Mouse (Mus musculus): ENCODE measurements at regions not wholly inside any gene's neighbourhood (a gene's known extent, or its start where the extent isn't known, plus 50 kb on each side); places are given as distances from the start of the nearest gene placed in this dataset.

- no peak for ATAC-seq (ENCODE audit: low TSS enrichment)
Measured at GRCm38 (mm10) chr1:89288921-89289320, 165.7 kb upstream of the Agap1 start.

- no peak for ATAC-seq (ENCODE audit: low TSS enrichment)
Measured at GRCm38 (mm10) chr1:89296691-89297090, 157.9 kb upstream of the Agap1 start.

GRCm38 (mm10) chr1:89297766-89298165 lies 156.8 kb upstream of the Agap1 start:
- no peak for ATAC-seq (ENCODE audit: low TSS enrichment)

- no peak for ATAC-seq (ENCODE audit: low TSS enrichment)
Measured at GRCm38 (mm10) chr1:89301151-89301550, 153.5 kb upstream of the Agap1 start.

GRCm38 (mm10) chr1:89302368-89302951 lies 152.1 kb upstream of the Agap1 start:
- peak; percentile 94 for ATAC-seq (ENCODE audit: low TSS enrichment)

GRCm38 (mm10) chr1:89305171-89305570 lies 149.4 kb upstream of the Agap1 start:
- ATAC-seq (ENCODE audit: low TSS enrichment), result no peak

- ATAC-seq (ENCODE audit: low TSS enrichment), result no peak
Measured at GRCm38 (mm10) chr1:89308788-89309187, 145.8 kb upstream of the Agap1 start.

GRCm38 (mm10) chr1:89313064-89313463 lies 141.5 kb upstream of the Agap1 start:
- ATAC-seq (ENCODE audit: low TSS enrichment), result peak; percentile 87

- no peak for ATAC-seq (ENCODE audit: low TSS enrichment)
Measured at GRCm38 (mm10) chr1:89317897-89318296, 136.7 kb upstream of the Agap1 start.

GRCm38 (mm10) chr1:89318663-89319062 lies 135.9 kb upstream of the Agap1 start:
- ATAC-seq (ENCODE audit: low TSS enrichment), result no peak

GRCm38 (mm10) chr1:89322621-89323020 lies 132.0 kb upstream of the Agap1 start:
- ATAC-seq (ENCODE audit: low TSS enrichment), result no peak

- ATAC-seq (ENCODE audit: low TSS enrichment), result no peak
Measured at GRCm38 (mm10) chr1:89323091-89323490, 131.5 kb upstream of the Agap1 start.

- ATAC-seq (ENCODE audit: low TSS enrichment), result no peak
Measured at GRCm38 (mm10) chr1:89331352-89331751, 123.3 kb upstream of the Agap1 start.

GRCm38 (mm10) chr1:89332676-89333075 lies 121.9 kb upstream of the Agap1 start:
- no peak for ATAC-seq (ENCODE audit: low TSS enrichment)

- no peak for ATAC-seq (ENCODE audit: low TSS enrichment)
Measured at GRCm38 (mm10) chr1:89337861-89338260, 116.7 kb upstream of the Agap1 start.

- ATAC-seq (ENCODE audit: low TSS enrichment), result no peak
Measured at GRCm38 (mm10) chr1:89342794-89343193, 111.8 kb upstream of the Agap1 start.

GRCm38 (mm10) chr1:89344546-89344945 lies 110.1 kb upstream of the Agap1 start:
- no peak for ATAC-seq (ENCODE audit: low TSS enrichment)

- ATAC-seq (ENCODE audit: low TSS enrichment), result no peak
Measured at GRCm38 (mm10) chr1:89347341-89347740, 107.3 kb upstream of the Agap1 start.

GRCm38 (mm10) chr1:89352936-89353335 lies 101.7 kb upstream of the Agap1 start:
- no peak; the same call in 1 of the 2 replicates for ATAC-seq (ENCODE audit: low TSS enrichment)

- no peak for ATAC-seq (ENCODE audit: low TSS enrichment)
Measured at GRCm38 (mm10) chr1:89359257-89359656, 95.3 kb upstream of the Agap1 start.

GRCm38 (mm10) chr1:89364547-89365305 lies 89.9 kb upstream of the Agap1 start:
- ATAC-seq (ENCODE audit: low TSS enrichment), result no peak; the same call in 1 of the 2 replicates

GRCm38 (mm10) chr1:89366891-89367290 lies 87.7 kb upstream of the Agap1 start:
- ATAC-seq (ENCODE audit: low TSS enrichment), result no peak

- ATAC-seq (ENCODE audit: low TSS enrichment), result no peak
Measured at GRCm38 (mm10) chr1:89373806-89374205, 80.8 kb upstream of the Agap1 start.

- ATAC-seq (ENCODE audit: low TSS enrichment), result no peak
Measured at GRCm38 (mm10) chr1:89374271-89374670, 80.3 kb upstream of the Agap1 start.
